Mouse (Mus musculus): ENCODE measurements around the gene Tmem120a.

DNA sequence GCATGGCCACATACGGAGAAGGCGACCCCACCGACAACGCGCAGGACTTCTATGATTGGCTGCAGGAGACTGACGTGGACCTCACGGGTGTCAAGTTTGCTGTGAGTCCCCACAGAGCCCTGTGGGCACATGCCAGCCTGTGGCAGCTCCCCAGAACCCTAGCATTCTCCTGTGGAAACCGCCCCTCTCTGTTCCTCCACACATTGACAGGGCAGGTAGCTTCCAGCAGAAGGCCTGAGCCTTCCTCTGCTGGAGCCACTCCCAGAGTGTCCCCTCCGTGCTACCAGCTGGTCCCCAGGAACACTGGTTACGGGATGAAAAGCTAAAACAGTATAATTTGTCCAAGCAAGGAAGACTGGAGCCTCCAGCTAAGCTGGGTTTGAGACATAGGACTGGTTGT, 14.0 kb downstream of the Tmem120a start:
- TF ChIP-seq CTCF (conservative IDR thresholded peaks at IDR 0.05; ENCODE audit: low read length): no peak
- TF ChIP-seq NANOG (IDR thresholded peaks at IDR 0.05; ENCODE audit: borderline replicate concordance, low read length): no peak
- TF ChIP-seq POU5F1 (IDR thresholded peaks at IDR 0.05; ENCODE audit: borderline replicate concordance, low read length): no peak

All from E14TG2a.4 (cell line).